Mouse (Mus musculus): ENCODE data around the gene Itgb2. TPM values are rescaled to one million over a fixed set of nuclear protein-coding genes. Genes with fewer than 3 reads are reported as not detected.

Itgb2 gene
- total and polyA plus RNA-seq, 3 experiments: 7.1 to 11.6 (median 11.2) TPM

DNA sequence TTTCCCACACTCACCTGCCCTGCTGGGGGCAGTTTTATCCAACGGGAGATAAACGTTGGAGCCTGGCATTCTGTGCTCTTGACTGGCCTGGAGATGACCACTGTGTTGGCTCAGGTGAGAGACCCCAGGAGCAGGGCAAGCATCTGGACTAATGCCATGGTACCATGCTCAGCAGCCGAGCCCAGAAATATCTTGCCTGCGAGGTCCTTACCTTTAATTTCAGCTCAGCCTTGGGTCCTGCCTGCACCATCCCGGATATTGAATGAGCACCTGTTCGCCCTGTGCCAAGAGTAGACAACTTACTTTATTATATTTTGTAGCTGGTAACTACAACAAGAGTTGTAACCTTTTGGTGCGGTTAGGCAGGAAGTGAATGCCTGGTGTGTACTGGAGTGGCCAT, 76.8 kb downstream of the Itgb2 start:
- no peak for TF ChIP-seq POLR2A (IDR thresholded peaks at IDR 0.05; ENCODE audit: insufficient read depth, low read depth, low read length)
- no peak for TF ChIP-seq CTCF (IDR thresholded peaks at IDR 0.05)
- TF ChIP-seq EP300 (IDR thresholded peaks at IDR 0.05; ENCODE audit: insufficient read depth, low read depth, low read length): no peak
- intact Hi-C loops (cut with DNase I): no loop called here
- H3K27me3 ChIP-seq (ENCODE audit: control insufficient read depth, insufficient read depth, low read length): no peaks in the 10 kb centered on the region

DNA sequence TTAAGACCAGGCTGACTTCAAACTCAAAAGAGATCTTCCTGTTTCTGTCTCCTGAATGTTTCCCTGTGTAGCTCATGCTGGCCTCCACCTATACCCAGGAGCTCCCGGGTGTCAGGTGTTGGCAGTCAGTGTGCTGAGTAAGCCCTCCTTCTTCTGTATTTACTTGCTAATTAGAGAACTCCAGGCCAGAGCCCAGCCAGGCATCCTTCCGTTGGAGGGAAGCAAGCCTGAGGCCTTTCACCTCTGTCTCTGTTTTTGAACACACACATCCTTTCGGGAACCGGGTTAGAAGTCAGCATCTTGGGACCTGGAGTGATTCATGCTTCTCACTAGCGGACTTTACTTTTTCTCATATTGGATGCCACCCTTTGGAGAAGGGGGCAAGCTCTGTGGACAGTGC, 77.4 kb downstream of the Itgb2 start:
- Histone ChIP-seq H3K27ac (peak overlapping the region; percentile 99), H3K4me1 (ENCODE audit: control insufficient read depth, insufficient read depth, low read length) (peaks cover 12% of the 10 kb centered on the region), H3K79me2 (replicated peaks; ENCODE audit: control insufficient read depth, insufficient read depth, low read length) (peaks cover 7% of the 10 kb centered on the region), H3K9ac (ENCODE audit: low read depth, low read length) (no peak overlapping the region), H3K4me3 (no peak overlapping the region), H3K36me3 (ENCODE audit: control insufficient read depth, insufficient read depth, low read length) (no peaks in the 10 kb centered on the region; the same call in 1 of the 2 replicates), H3K27me3 (ENCODE audit: control insufficient read depth, insufficient read depth, low read length) (no peaks in the 10 kb centered on the region)
- intact Hi-C loops (cut with DNase I): no loop called here
- no peak for TF ChIP-seq POLR2A (IDR thresholded peaks at IDR 0.05; ENCODE audit: insufficient read depth, low read depth, low read length)
- TF ChIP-seq CTCF (IDR thresholded peaks at IDR 0.05): no peak
- no peak for TF ChIP-seq EP300 (IDR thresholded peaks at IDR 0.05; ENCODE audit: insufficient read depth, low read depth, low read length)
- no peak for DNase-seq
- WGBS: 33% methylated on average over 5 of the region's 5 CpGs

More for the DNA sequence above, 76.8 kb downstream of the Itgb2 start:
- Histone ChIP-seq H3K9ac (ENCODE audit: low read depth, low read length) (peak overlapping the region; percentile 86), H3K4me1 (ENCODE audit: control insufficient read depth, insufficient read depth, low read length) (peaks cover 12% of the 10 kb centered on the region), H3K4me3 (peak overlapping the region; percentile 96), H3K79me2 (replicated peaks; ENCODE audit: control insufficient read depth, insufficient read depth, low read length) (peaks cover 7% of the 10 kb centered on the region), H3K36me3 (ENCODE audit: control insufficient read depth, insufficient read depth, low read length) (no peaks in the 10 kb centered on the region; the same call in 1 of the 2 replicates), H3K27ac (peak overlapping the region; percentile 99)
- DNase-seq: no peak
- 22% methylated on average over 7 of the region's 7 CpGs for WGBS

DNA sequence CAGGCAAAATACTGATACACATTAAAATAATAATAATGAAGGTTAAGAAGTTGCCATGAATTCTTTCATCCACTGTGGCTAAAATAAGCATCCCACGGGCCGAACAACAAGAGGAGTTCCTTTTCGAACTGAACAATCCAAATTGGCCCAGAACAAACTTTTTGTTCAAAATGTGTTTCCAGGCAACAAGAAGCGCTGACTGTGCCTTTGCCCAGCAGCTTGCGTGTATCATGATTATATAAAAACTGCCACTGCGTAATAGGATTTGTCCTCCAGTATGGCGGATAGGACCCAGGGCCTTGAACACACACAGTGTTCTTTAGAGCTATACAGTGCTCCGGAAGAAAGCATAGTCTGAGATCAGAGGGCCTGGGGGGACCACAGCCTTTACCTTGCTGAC, 78.5 kb downstream of the Itgb2 start:
- H3K36me3 ChIP-seq (ENCODE audit: control insufficient read depth, insufficient read depth, low read length): peaks cover 3% of the 10 kb centered on the region
- no peak overlapping the region for H3K27ac ChIP-seq
- no peak overlapping the region for H3K9ac ChIP-seq (ENCODE audit: low read depth, low read length)
- no peak for DNase-seq
- peaks cover 17% of the 10 kb centered on the region for H3K4me1 ChIP-seq (ENCODE audit: control insufficient read depth, insufficient read depth, low read length)
- WGBS: 73% methylated on average over 8 of the region's 8 CpGs
- no peak overlapping the region for H3K4me3 ChIP-seq
- peaks cover 7% of the 10 kb centered on the region for H3K79me2 ChIP-seq (replicated peaks; ENCODE audit: control insufficient read depth, insufficient read depth, low read length)
- intact Hi-C loops (cut with DNase I): no loop called here
- TF ChIP-seq CTCF (IDR thresholded peaks at IDR 0.05): no peak
- no peak for TF ChIP-seq POLR2A (IDR thresholded peaks at IDR 0.05; ENCODE audit: insufficient read depth, low read depth, low read length)
- no peak for TF ChIP-seq EP300 (IDR thresholded peaks at IDR 0.05; ENCODE audit: insufficient read depth, low read depth, low read length)
- no peaks in the 10 kb centered on the region for H3K27me3 ChIP-seq (ENCODE audit: control insufficient read depth, insufficient read depth, low read length)

GRCm38 (mm10) chr10:77610221-77610961, 80.3 kb downstream of the Itgb2 start:
- intact Hi-C loops (cut with DNase I): no loop called here
- 72% methylated on average over 8 of the region's 8 CpGs for WGBS

DNA sequence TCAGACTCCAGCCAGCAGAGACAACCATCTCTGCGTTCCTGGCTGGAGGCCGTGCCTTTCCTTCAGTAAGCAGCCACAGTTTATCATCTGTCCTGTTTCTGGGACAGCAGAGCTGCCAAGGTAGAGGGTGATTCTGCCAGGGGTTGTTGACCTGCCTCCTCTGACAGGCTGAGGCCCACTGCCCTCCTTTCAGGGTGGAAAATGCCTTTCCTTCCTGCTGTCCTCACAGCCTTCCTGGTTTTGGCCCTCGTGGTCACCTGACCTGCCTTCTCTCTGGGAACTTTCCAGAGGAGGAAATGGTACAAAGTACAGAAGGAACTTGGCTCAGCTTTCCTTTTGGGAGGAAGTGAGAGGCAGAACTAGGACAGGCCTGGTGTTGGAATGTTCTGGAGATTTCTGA, 83.4 kb downstream of the Itgb2 start:
- H3K27me3 ChIP-seq (ENCODE audit: control insufficient read depth, insufficient read depth, low read length): no peaks in the 10 kb centered on the region
- peaks cover 11% of the 10 kb centered on the region for H3K4me1 ChIP-seq (ENCODE audit: control insufficient read depth, insufficient read depth, low read length)
- H3K79me2 ChIP-seq (replicated peaks; ENCODE audit: control insufficient read depth, insufficient read depth, low read length): peaks cover 7% of the 10 kb centered on the region
- H3K9ac ChIP-seq (ENCODE audit: low read depth, low read length): peak overlapping the region; percentile 11
- peak; percentile 78 to 82 for DNase-seq
- no peak overlapping the region for H3K4me3 ChIP-seq
- peaks cover 13% of the 10 kb centered on the region for H3K36me3 ChIP-seq (ENCODE audit: control insufficient read depth, insufficient read depth, low read length)
- intact Hi-C loops (cut with DNase I): no loop called here
- H3K27ac ChIP-seq: peak overlapping the region; percentile 94
- WGBS: 2% methylated on average over 3 of the region's 3 CpGs
- peak; percentile 65; the same call in 1 of the 2 replicates for TF ChIP-seq POLR2A (IDR thresholded peaks at IDR 0.05; ENCODE audit: insufficient read depth, low read depth, low read length)
- no peak for TF ChIP-seq CTCF (IDR thresholded peaks at IDR 0.05)
- TF ChIP-seq EP300 (IDR thresholded peaks at IDR 0.05; ENCODE audit: insufficient read depth, low read depth, low read length): peak; percentile 98

More at GRCm38 (mm10) chr10:77610221-77610961, 80.3 kb downstream of the Itgb2 start:
- Histone ChIP-seq H3K4me3 (no peak overlapping the region), H3K4me1 (ENCODE audit: control insufficient read depth, insufficient read depth, low read length) (peaks cover 20% of the 10 kb centered on the region), H3K79me2 (replicated peaks; ENCODE audit: control insufficient read depth, insufficient read depth, low read length) (peaks cover 7% of the 10 kb centered on the region), H3K27me3 (ENCODE audit: control insufficient read depth, insufficient read depth, low read length) (no peaks in the 10 kb centered on the region), H3K9ac (ENCODE audit: low read depth, low read length) (no peak overlapping the region), H3K36me3 (ENCODE audit: control insufficient read depth, insufficient read depth, low read length) (peaks cover 13% of the 10 kb centered on the region), H3K27ac (no peak overlapping the region)
- no peak for TF ChIP-seq EP300 (IDR thresholded peaks at IDR 0.05; ENCODE audit: insufficient read depth, low read depth, low read length)
- DNase-seq: no peak

Other genes with a start within 250 kb of the Itgb2 start
- gene Adarb1, start 112.0 kb upstream of the Itgb2 start, total RNA-seq (2021): 10 to 100 TPM; 17.1 to 17.2 TPM
- gene Adarb1, start 112.0 kb upstream of the Itgb2 start, polyA plus RNA-seq (2012; rRNA removed): 11.4 and 17.2 TPM in 2 replicates
- 10 to 100 TPM in 1 of 2 experiments, 1 to 10 TPM in 1; 8.2 to 10.3 TPM for gene Fam207a, start 14.5 kb upstream of the Itgb2 start, total RNA-seq (2021)
- gene Fam207a, start 14.5 kb upstream of the Itgb2 start, polyA plus RNA-seq (2012; rRNA removed): 10.4 and 11.1 TPM in 2 replicates
- gene Pttg1ip, start 51.5 kb downstream of the Itgb2 start, total RNA-seq (2021): 100 to 1,000 TPM; 131 to 132 TPM
- gene Pttg1ip, start 51.5 kb downstream of the Itgb2 start, polyA plus RNA-seq (2012; rRNA removed): 119 and 168 TPM in 2 replicates
- gene Sumo3, start 75.8 kb downstream of the Itgb2 start, total RNA-seq (2021): 10 to 100 TPM; 66.4 to 67.8 TPM
- gene Sumo3, start 75.8 kb downstream of the Itgb2 start, polyA plus RNA-seq (2012; rRNA removed): 122 and 167 TPM in 2 replicates
- 10 to 100 TPM; 15.5 to 15.8 TPM for gene Gm49325, start 75.9 kb downstream of the Itgb2 start, total RNA-seq (2021)
- gene Gm49325, start 75.9 kb downstream of the Itgb2 start, polyA plus RNA-seq (2012; rRNA removed): not detected in 2 replicates
- 10 to 100 TPM; 74.6 to 80.9 TPM for gene Ube2g2, start 92.0 kb downstream of the Itgb2 start, total RNA-seq (2021)
- gene Ube2g2, start 92.0 kb downstream of the Itgb2 start, polyA plus RNA-seq (2012; rRNA removed): 53.5 and 69.7 TPM in 2 replicates
- not detected for gene Tspear, start 156.3 kb downstream of the Itgb2 start, total RNA-seq (2021)
- not detected in 2 replicates for gene Tspear, start 156.3 kb downstream of the Itgb2 start, polyA plus RNA-seq (2012; rRNA removed)
- gene Gm19402, start 160.5 kb downstream of the Itgb2 start, total RNA-seq (2021): not detected
- gene Gm19402, start 160.5 kb downstream of the Itgb2 start, polyA plus RNA-seq (2012; rRNA removed): not detected in 2 replicates
- gene Gm9508, start 167.0 kb downstream of the Itgb2 start, total RNA-seq (2021): not detected
- not detected in 2 replicates for gene Gm9508, start 167.0 kb downstream of the Itgb2 start, polyA plus RNA-seq (2012; rRNA removed)
- not detected for gene Gm10272, start 176.4 kb downstream of the Itgb2 start, total RNA-seq (2021)
- not detected in 2 replicates for gene Gm10272, start 176.4 kb downstream of the Itgb2 start, polyA plus RNA-seq (2012; rRNA removed)
- gene Gm10024, start 181.2 kb downstream of the Itgb2 start, total RNA-seq (2021): not detected
- not detected in 2 replicates for gene Gm10024, start 181.2 kb downstream of the Itgb2 start, polyA plus RNA-seq (2012; rRNA removed)
- gene Gm10142, start 185.6 kb downstream of the Itgb2 start, total RNA-seq (2021): not detected
- not detected in 2 replicates for gene Gm10142, start 185.6 kb downstream of the Itgb2 start, polyA plus RNA-seq (2012; rRNA removed)
- gene Krtap12-1, start 190.3 kb downstream of the Itgb2 start, total RNA-seq (2021): not detected
- gene Krtap12-1, start 190.3 kb downstream of the Itgb2 start, polyA plus RNA-seq (2012; rRNA removed): not detected in 2 replicates
- not detected for gene Gm10100, start 196.2 kb downstream of the Itgb2 start, total RNA-seq (2021)
- gene Gm10100, start 196.2 kb downstream of the Itgb2 start, polyA plus RNA-seq (2012; rRNA removed): not detected in 2 replicates
- not detected for gene Gm18596, start 212.4 kb downstream of the Itgb2 start, total RNA-seq (2021)
- gene Gm18596, start 212.4 kb downstream of the Itgb2 start, polyA plus RNA-seq (2012; rRNA removed): not detected in 2 replicates
- gene Gm9736, start 221.1 kb downstream of the Itgb2 start, total RNA-seq (2021): not detected
- gene Gm9736, start 221.1 kb downstream of the Itgb2 start, polyA plus RNA-seq (2012; rRNA removed): not detected in 2 replicates
- gene Gm3233, start 229.4 kb downstream of the Itgb2 start, total RNA-seq (2021): not detected
- not detected in 2 replicates for gene Gm3233, start 229.4 kb downstream of the Itgb2 start, polyA plus RNA-seq (2012; rRNA removed)
- gene Gm3238, start 241.1 kb downstream of the Itgb2 start, total RNA-seq (2021): not detected
- gene Gm3238, start 241.1 kb downstream of the Itgb2 start, polyA plus RNA-seq (2012; rRNA removed): not detected in 2 replicates
- gene Gm7138, start 246.7 kb downstream of the Itgb2 start, total RNA-seq (2021): not detected
- not detected in 2 replicates for gene Gm7138, start 246.7 kb downstream of the Itgb2 start, polyA plus RNA-seq (2012; rRNA removed)

Measured in heart, adult 2 months (tissue).